Mouse (Mus musculus): ENCODE measurements at regions not wholly inside any gene's neighbourhood (a gene's known extent, or its start where the extent isn't known, plus 50 kb on each side); places are given as distances from the start of the nearest gene placed in this dataset.

- ATAC-seq (ENCODE audit: extremely low read depth, insufficient number of reproducible peaks, low FRiP score, poor library complexity, severe bottlenecking) (no peak), DNase-seq (ENCODE audit: low spot score) (no peak)
- Histone ChIP-seq H3K4me1 (ENCODE audit: insufficient read depth, low read depth, low read length) (no peaks in the 10 kb centered on the region), H3K36me3 (replicated peaks) (no peaks in the 10 kb centered on the region), H3K4me3 (ENCODE audit: low read depth, low read length) (no peak overlapping the region), H3K27me3 (ENCODE audit: insufficient read depth, low read length) (no peaks in the 10 kb centered on the region), H3K9me3 (replicated peaks) (no peaks in the 10 kb centered on the region)
- no peak for TF ChIP-seq POLR2AphosphoS5 (IDR thresholded peaks at IDR 0.05; ENCODE audit: insufficient replicate concordance, low read depth, low read length)
- no peak for TF ChIP-seq CTCF (IDR thresholded peaks at IDR 0.05; ENCODE audit: low read depth, low read length)
- no peak for TF ChIP-seq TAL1 (conservative IDR thresholded peaks at IDR 0.05; ENCODE audit: low read depth, low read length)
- no peak for TF ChIP-seq GATA1 (IDR thresholded peaks at IDR 0.05; ENCODE audit: borderline replicate concordance, low read length)
- TF ChIP-seq GATA2 (IDR thresholded peaks at IDR 0.05; ENCODE audit: borderline replicate concordance, low read depth, low read length), result no peak
These were observed 502.7 kb upstream of the Adamts5 start for GRCm38 (mm10) chr16:86404309-86404708.

GRCm38 (mm10) chr16:86401381-86401780 is 499.8 kb upstream of the Adamts5 start:
- Histone ChIP-seq H3K27me3 (ENCODE audit: insufficient read depth, low read length) (no peaks in the 10 kb centered on the region), H3K9me3 (replicated peaks) (no peaks in the 10 kb centered on the region), H3K4me1 (ENCODE audit: insufficient read depth, low read depth, low read length) (no peaks in the 10 kb centered on the region), H3K4me3 (ENCODE audit: low read depth, low read length) (no peak overlapping the region), H3K36me3 (replicated peaks) (no peaks in the 10 kb centered on the region)
- DNase-seq (ENCODE audit: low spot score) (no peak), ATAC-seq (ENCODE audit: extremely low read depth, insufficient number of reproducible peaks, low FRiP score, poor library complexity, severe bottlenecking) (no peak)
- TF ChIP-seq GATA1 (IDR thresholded peaks at IDR 0.05; ENCODE audit: borderline replicate concordance, low read length) (no peak), GATA2 (IDR thresholded peaks at IDR 0.05; ENCODE audit: borderline replicate concordance, low read depth, low read length) (no peak), TAL1 (conservative IDR thresholded peaks at IDR 0.05; ENCODE audit: low read depth, low read length) (no peak), POLR2AphosphoS5 (IDR thresholded peaks at IDR 0.05; ENCODE audit: insufficient replicate concordance, low read depth, low read length) (no peak), CTCF (IDR thresholded peaks at IDR 0.05; ENCODE audit: low read depth, low read length) (no peak)

- Histone ChIP-seq H3K27me3 (ENCODE audit: insufficient read depth, low read length) (no peaks in the 10 kb centered on the region), H3K36me3 (replicated peaks) (no peaks in the 10 kb centered on the region), H3K4me3 (ENCODE audit: low read depth, low read length) (no peak overlapping the region), H3K9me3 (replicated peaks) (no peaks in the 10 kb centered on the region), H3K4me1 (ENCODE audit: insufficient read depth, low read depth, low read length) (no peaks in the 10 kb centered on the region)
- DNase-seq (ENCODE audit: low spot score) (no peak), ATAC-seq (ENCODE audit: extremely low read depth, insufficient number of reproducible peaks, low FRiP score, poor library complexity, severe bottlenecking) (no peak)
- no peak for TF ChIP-seq TAL1 (conservative IDR thresholded peaks at IDR 0.05; ENCODE audit: low read depth, low read length)
- TF ChIP-seq GATA2 (IDR thresholded peaks at IDR 0.05; ENCODE audit: borderline replicate concordance, low read depth, low read length), result no peak
- TF ChIP-seq CTCF (IDR thresholded peaks at IDR 0.05; ENCODE audit: low read depth, low read length), result no peak
- no peak for TF ChIP-seq POLR2AphosphoS5 (IDR thresholded peaks at IDR 0.05; ENCODE audit: insufficient replicate concordance, low read depth, low read length)
- no peak for TF ChIP-seq GATA1 (IDR thresholded peaks at IDR 0.05; ENCODE audit: borderline replicate concordance, low read length)
These were observed 497.7 kb upstream of the Adamts5 start for GRCm38 (mm10) chr16:86399288-86399687.

- H3K4me1 ChIP-seq (ENCODE audit: insufficient read depth, low read depth, low read length), result no peaks in the 10 kb centered on the region
- no peaks in the 10 kb centered on the region for H3K27me3 ChIP-seq (ENCODE audit: insufficient read depth, low read length)
- DNase-seq (ENCODE audit: low spot score) (no peak), ATAC-seq (ENCODE audit: extremely low read depth, insufficient number of reproducible peaks, low FRiP score, poor library complexity, severe bottlenecking) (no peak)
- no peak for TF ChIP-seq GATA2 (IDR thresholded peaks at IDR 0.05; ENCODE audit: borderline replicate concordance, low read depth, low read length)
- TF ChIP-seq TAL1 (conservative IDR thresholded peaks at IDR 0.05; ENCODE audit: low read depth, low read length), result no peak
- no peak for TF ChIP-seq CTCF (IDR thresholded peaks at IDR 0.05; ENCODE audit: low read depth, low read length)
- no peak for TF ChIP-seq GATA1 (IDR thresholded peaks at IDR 0.05; ENCODE audit: borderline replicate concordance, low read length)
- TF ChIP-seq POLR2AphosphoS5 (IDR thresholded peaks at IDR 0.05; ENCODE audit: insufficient replicate concordance, low read depth, low read length), result no peak
- H3K36me3 ChIP-seq (replicated peaks), result no peaks in the 10 kb centered on the region
- H3K9me3 ChIP-seq (replicated peaks), result no peaks in the 10 kb centered on the region
- no peak overlapping the region for H3K4me3 ChIP-seq (ENCODE audit: low read depth, low read length)
These were observed 495.9 kb upstream of the Adamts5 start for GRCm38 (mm10) chr16:86397521-86397920.

GRCm38 (mm10) chr16:86389063-86389723 is 487.6 kb upstream of the Adamts5 start:
- Histone ChIP-seq H3K4me3 (ENCODE audit: low read depth, low read length) (no peak overlapping the region), H3K27me3 (ENCODE audit: insufficient read depth, low read length) (no peaks in the 10 kb centered on the region), H3K9me3 (replicated peaks) (no peaks in the 10 kb centered on the region), H3K4me1 (ENCODE audit: insufficient read depth, low read depth, low read length) (no peaks in the 10 kb centered on the region), H3K36me3 (replicated peaks) (no peaks in the 10 kb centered on the region)
- TF ChIP-seq CTCF (IDR thresholded peaks at IDR 0.05; ENCODE audit: low read depth, low read length) (no peak), GATA1 (IDR thresholded peaks at IDR 0.05; ENCODE audit: borderline replicate concordance, low read length) (no peak), GATA2 (IDR thresholded peaks at IDR 0.05; ENCODE audit: borderline replicate concordance, low read depth, low read length) (no peak), TAL1 (conservative IDR thresholded peaks at IDR 0.05; ENCODE audit: low read depth, low read length) (no peak), POLR2AphosphoS5 (IDR thresholded peaks at IDR 0.05; ENCODE audit: insufficient replicate concordance, low read depth, low read length) (no peak)
- no peak for DNase-seq (ENCODE audit: low spot score)
- no peak for ATAC-seq (ENCODE audit: extremely low read depth, insufficient number of reproducible peaks, low FRiP score, poor library complexity, severe bottlenecking)

DNA sequence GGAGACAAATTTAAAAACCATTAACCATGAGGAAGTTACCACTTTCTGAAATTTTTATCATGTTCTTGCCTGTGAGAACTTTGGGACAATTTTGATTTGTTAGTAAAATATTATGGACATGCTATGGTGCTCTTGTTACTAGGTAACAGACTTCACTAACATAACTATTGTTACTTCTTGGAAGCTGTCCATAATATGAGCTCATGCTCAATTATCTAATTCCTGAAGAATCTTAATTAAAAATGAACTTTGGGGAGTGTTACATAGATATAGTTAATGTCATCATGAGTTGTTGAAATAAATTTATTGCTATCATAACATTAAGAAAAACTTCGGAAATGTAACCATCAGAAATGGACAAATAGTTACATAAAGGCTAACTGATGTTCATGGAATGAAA is 486.5 kb upstream of the Adamts5 start:
- H3K27me3 ChIP-seq (ENCODE audit: insufficient read depth, low read length), result no peaks in the 10 kb centered on the region

More for the DNA sequence above, 486.5 kb upstream of the Adamts5 start:
- DNase-seq (ENCODE audit: low spot score) (no peak), ATAC-seq (ENCODE audit: extremely low read depth, insufficient number of reproducible peaks, low FRiP score, poor library complexity, severe bottlenecking) (no peak)
- Histone ChIP-seq H3K36me3 (replicated peaks) (no peaks in the 10 kb centered on the region), H3K4me1 (ENCODE audit: insufficient read depth, low read depth, low read length) (no peaks in the 10 kb centered on the region), H3K9me3 (replicated peaks) (no peaks in the 10 kb centered on the region), H3K4me3 (ENCODE audit: low read depth, low read length) (no peak overlapping the region)
- TF ChIP-seq TAL1 (conservative IDR thresholded peaks at IDR 0.05; ENCODE audit: low read depth, low read length) (no peak), GATA2 (IDR thresholded peaks at IDR 0.05; ENCODE audit: borderline replicate concordance, low read depth, low read length) (no peak), CTCF (IDR thresholded peaks at IDR 0.05; ENCODE audit: low read depth, low read length) (no peak), POLR2AphosphoS5 (IDR thresholded peaks at IDR 0.05; ENCODE audit: insufficient replicate concordance, low read depth, low read length) (no peak), GATA1 (IDR thresholded peaks at IDR 0.05; ENCODE audit: borderline replicate concordance, low read length) (no peak)

Measured in G1E (cell line).